Mouse (Mus musculus) frontal cortex, adult (tissue): Measurements from ENCODE around the gene Fgfr2.

ENCODE experiments used
- ATAC-seq: cut with Nextera tagmentation; 2 replicates; pipeline ENCODE4 v1.9.2; 2017; ENCODE audit warnings: mild to moderate bottlenecking, moderate library complexity, mixed read lengths; ENCODE audit not compliant: low TSS enrichment

Fgfr2 gene

GRCm38 (mm10) chr7:133123244-133123998, at the start of gene Fgfr2:
Gene Fgfr2 (minus strand): TSS chr7:133123350.
- ATAC-seq, result 0 out of 2 replicates have a peak, but pooled peaks have one; percentile 7

- peak; percentile 67 for ATAC-seq
Measured at GRCm38 (mm10) chr7:133171403-133172032, 48.4 kb upstream of the Fgfr2 start.

DNA sequence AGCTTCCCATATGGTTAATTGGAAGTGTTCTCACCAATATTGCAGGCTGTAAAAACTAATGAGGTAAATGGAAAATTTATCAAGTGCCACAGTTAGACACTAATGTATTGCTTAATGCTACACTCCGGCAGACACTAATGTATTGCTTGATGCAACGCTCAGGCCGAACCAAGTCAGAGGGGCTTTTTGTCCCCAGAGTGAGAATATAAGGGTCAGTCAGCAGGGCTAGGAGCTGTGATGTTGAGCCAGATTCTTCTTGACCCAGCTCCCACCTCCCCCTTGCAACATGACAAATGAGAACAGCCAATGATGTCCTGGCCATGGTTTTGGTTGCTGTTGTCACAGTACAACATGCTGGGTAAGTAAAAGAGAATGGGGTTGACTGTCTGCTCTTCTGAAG, 45.8 kb upstream of the Fgfr2 start:
- ATAC-seq, result no peak

GRCm38 (mm10) chr7:133167903-133168302, 44.8 kb upstream of the Fgfr2 start:
- ATAC-seq, result no peak

DNA sequence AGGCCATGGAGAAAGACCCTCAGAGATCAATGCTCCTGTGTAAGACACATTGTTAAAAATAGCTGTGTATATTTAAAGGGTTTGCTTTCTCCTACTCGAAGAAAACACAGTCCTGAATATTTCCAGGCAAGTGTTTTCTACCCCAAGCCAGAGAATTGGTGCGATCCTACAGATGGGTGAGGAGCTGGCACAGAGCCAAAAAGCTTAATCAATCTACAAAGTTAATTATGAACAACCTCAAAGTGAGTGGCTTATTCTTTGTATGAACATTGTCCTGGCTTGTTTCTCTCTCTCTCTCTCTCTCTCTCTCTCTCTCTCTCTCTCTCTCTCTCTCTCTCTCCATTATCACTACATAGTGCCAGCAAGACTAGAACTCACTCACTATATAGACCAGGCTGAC, 41.6 kb upstream of the Fgfr2 start:
- ATAC-seq, result no peak

GRCm38 (mm10) chr7:133163011-133163410, 39.9 kb upstream of the Fgfr2 start:
- ATAC-seq, result no peak

DNA sequence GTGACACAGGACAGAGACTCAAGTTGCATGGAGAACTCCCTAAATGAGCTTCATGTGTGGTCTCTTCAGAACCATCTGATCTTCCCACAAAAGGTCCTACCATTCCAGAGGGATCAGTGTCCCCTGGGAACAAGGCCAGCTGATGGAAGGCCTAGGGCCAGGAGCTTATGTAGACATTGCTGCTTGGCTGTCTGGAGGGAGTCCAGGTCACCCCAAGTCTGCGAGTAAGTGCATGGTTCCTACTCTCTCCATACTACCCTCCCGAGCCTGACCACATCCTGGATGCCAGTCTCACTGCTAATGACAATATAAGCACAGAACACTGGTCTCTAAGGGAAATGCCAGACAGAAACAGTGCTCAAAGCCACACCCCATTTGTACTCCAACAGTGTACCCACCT, 39.0 kb upstream of the Fgfr2 start:
- no peak for ATAC-seq

GRCm38 (mm10) chr7:133161362-133162080, 38.4 kb upstream of the Fgfr2 start:
- no peak for ATAC-seq

DNA sequence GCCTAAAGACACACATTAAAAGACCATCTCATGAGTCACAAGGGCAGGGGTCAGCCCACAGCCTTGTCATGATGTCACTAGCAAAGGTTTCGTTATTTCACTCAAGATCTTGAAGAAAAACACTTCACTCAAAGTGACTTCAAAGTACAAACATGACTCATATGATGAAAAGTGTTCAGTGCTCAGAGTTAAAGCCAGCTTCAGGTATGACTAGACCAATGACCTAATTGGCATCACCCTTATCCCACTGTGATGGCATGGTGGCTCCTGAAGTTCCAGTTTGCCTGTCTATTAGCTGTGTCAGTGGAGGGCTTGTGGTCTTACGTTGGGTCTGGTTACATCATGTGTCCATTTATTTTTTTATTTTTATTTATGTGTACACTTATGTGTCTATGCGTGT, 36.4 kb upstream of the Fgfr2 start:
- no peak for ATAC-seq

- no peak for ATAC-seq
Measured at GRCm38 (mm10) chr7:133155621-133156020, 32.5 kb upstream of the Fgfr2 start.

- ATAC-seq, result no peak
Measured at GRCm38 (mm10) chr7:133154846-133155245, 31.7 kb upstream of the Fgfr2 start.

- ATAC-seq, result no peak
Measured at GRCm38 (mm10) chr7:133139689-133140336, 16.7 kb upstream of the Fgfr2 start.

GRCm38 (mm10) chr7:133133552-133133951, 10.4 kb upstream of the Fgfr2 start:
- no peak for ATAC-seq

DNA sequence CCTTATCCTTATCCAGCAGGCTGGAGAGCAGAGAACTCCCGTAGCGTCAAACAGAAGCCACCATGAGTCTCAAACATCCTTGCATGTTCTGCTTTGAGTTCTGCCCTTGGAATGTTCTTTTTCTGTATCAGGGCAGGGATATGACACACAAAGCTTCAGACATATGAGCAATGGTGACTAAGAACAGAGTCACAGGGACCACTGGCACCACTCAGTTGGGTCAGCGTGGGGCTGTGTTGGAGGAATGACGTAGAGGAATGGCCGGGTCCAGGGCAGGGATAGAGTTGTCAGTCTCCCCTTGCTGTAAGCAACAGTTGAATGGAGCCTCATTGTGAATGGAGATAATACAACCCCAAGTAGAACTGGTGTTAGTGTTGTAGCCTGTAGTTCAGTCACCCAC, 9.6 kb upstream of the Fgfr2 start:
- no peak for ATAC-seq

GRCm38 (mm10) chr7:133124701-133125485, 1.7 kb upstream of the Fgfr2 start:
- ATAC-seq, result no peak

GRCm38 (mm10) chr7:133123999-133124700, 1.0 kb upstream of the Fgfr2 start, which contains the start of gene Ctbp2:
Gene Ctbp2 (minus strand): TSS chr7:133124354.
- peak; percentile 56 for ATAC-seq

DNA sequence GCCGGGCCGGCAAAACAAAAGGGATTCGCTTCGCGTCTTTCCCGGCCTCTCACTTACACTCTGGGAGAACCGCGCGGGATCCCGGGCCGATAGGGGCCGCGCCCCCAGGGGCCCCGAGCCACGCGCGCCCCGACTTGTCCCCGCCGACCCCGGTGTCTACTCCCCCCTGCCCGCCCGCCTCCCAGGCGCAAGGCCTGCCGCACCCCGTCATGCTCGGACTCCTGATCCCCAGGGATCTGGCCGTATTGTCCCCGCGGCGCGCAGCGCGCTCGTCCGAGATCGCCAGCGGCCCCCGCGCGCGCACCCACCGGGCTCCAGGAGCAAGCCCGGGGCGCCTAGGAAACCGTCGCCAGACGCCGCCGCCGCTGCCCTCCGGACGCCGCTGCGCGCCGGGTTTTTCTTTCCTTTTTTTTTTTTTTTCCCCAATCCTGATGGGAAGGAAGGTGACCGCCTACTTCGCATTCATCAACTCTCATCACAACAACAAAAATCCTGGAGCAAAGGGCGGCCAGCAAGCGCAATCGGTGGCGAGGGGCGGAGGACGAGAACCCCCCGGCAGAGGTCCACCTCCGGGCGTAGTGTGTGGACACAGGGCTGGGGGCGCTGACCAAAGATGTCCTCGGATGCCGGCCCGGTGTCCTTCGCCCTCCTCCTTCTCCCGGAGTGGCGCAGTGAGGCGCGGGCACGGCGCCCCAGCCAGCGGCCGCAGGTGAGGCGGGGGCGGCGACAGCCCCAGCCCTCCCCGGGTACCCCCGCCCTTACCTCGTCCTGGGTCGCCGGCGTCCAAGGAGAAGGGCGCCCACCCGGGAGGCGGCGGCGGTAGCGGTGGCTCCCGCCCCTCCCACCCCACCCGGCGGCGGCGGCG, 539 bp downstream of the Fgfr2 start:
- no peak for ATAC-seq

DNA sequence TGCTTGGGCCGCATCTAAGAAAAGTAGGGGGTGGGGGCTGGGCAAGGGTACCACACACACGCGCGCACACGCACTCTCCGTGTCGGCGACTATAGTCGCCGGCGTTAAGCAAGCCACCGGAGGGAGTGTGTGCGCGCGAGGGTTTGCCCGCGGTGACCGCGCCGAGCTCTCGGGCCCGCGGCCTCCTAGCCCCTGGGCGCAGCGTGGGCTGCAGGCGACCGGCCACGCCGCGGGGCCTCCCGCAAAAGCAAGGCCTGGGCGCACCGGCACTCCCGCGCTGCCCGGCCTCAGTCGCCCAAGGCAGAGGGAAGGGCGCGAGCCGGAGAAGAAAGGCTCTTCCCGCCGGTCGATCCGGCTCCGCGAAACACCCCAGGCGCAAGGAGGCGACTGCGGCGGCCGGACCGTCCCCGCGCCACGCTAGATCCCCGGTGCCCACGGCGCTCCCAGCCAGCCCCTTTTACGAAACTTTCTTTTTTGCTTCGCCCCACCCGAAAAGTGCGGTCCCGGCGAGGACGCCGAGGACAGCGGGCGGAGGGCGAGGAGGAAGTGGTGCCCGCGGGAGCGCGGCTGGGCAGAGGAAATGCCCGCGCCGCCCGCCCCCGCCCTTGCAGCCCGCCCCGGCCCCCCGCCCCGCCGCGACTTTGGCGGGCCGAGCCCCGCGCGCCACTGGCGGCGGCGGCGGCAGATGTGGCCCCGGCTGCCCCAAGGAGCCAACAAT, 1.3 kb downstream of the Fgfr2 start:
- peak; percentile 41; the same call in 1 of the 2 replicates for ATAC-seq

- ATAC-seq, result no peak
Measured at GRCm38 (mm10) chr7:133121080-133121607, 2.0 kb downstream of the Fgfr2 start.
